Mouse (Mus musculus): ENCODE measurements around the gene Gm11032. TPM values are rescaled to one million over a fixed set of nuclear protein-coding genes. Genes with fewer than 3 reads are reported as not detected.
A peak's percentile ranks its signal among the peaks of the same experiment; 100 is the strongest.

The Gm11032 gene
- polyA plus RNA-seq, 1 experiment: not detected

DNA sequence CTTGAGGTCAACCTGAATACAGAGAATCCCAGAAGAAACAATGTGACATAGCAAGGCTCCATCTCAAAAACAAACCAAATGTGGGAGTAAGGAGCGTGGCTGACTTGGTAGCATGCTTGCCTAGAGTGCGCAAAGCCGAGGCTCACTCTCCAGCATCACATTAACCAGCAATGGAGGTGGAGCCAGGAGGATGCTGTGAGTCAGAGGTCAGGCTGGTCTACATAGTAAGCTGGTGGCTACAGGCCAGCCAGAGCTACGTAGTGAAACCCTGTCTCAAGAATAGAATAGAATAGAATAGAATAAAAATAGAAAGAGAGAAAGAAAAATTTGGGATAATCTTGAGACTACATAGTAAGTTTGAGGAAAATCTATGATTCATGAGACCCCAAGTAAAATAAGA lies 2.0 kb downstream of the Gm11032 start:
- no peak overlapping the region for H3K27ac ChIP-seq (ENCODE audit: insufficient read depth, low read length)
- no peak overlapping the region for H3K4me3 ChIP-seq (ENCODE audit: low read depth, low read length)
- no peaks in the 10 kb centered on the region for H3K4me1 ChIP-seq (ENCODE audit: control insufficient read depth, insufficient read depth, low read length)
- H3K36me3 ChIP-seq (ENCODE audit: control insufficient read depth, insufficient read depth, low read length, poor library complexity, severe bottlenecking): no peaks in the 10 kb centered on the region
- H3K27me3 ChIP-seq (ENCODE audit: control insufficient read depth, insufficient read depth, low read length, poor library complexity, severe bottlenecking): no peaks in the 10 kb centered on the region
- no peaks in the 10 kb centered on the region for H3K9me3 ChIP-seq (replicated peaks; ENCODE audit: control insufficient read depth, insufficient read depth, low read length, poor library complexity, severe bottlenecking)
- TF ChIP-seq CTCF (IDR thresholded peaks at IDR 0.05; ENCODE audit: low read depth, low read length) (no peak), POLR2A (IDR thresholded peaks at IDR 0.05; ENCODE audit: insufficient read depth, low read length) (no peak), EP300 (IDR thresholded peaks at IDR 0.05; ENCODE audit: insufficient read depth, low read depth, low read length) (no peak)
- H3K9ac ChIP-seq (ENCODE audit: low read depth, poor library complexity, severe bottlenecking): no peak overlapping the region

DNA sequence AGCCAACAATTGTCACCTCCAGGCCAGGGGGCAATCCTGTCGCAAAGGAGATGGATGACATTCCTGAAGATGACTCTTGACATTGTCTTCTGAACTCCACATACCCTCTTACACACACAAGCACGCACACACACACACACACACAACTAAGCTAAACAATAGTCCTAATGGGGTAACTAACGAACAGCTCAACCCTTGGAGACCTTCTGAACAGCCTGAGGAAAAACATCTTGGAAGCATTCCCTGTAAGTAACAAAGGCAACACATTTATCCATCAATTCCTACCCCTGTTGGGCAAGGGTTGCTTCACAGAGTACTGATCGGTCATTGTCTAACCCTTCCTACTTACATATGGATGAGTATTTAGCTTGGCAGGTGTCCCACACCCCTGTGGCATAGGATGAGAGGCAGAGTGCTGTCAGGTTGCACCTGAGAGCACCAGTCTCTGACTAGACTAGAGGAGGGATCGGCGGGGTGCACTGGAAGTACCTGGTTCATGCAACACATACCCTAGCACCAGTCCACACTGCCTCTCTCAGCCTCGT lies 2.6 kb downstream of the Gm11032 start:
- Histone ChIP-seq H3K9ac (ENCODE audit: low read depth, poor library complexity, severe bottlenecking) (no peak overlapping the region), H3K4me3 (ENCODE audit: low read depth, low read length) (peak overlapping the region; percentile 19), H3K4me1 (ENCODE audit: control insufficient read depth, insufficient read depth, low read length) (no peaks in the 10 kb centered on the region), H3K27ac (ENCODE audit: insufficient read depth, low read length) (no peak overlapping the region), H3K36me3 (ENCODE audit: control insufficient read depth, insufficient read depth, low read length, poor library complexity, severe bottlenecking) (no peaks in the 10 kb centered on the region), H3K9me3 (replicated peaks; ENCODE audit: control insufficient read depth, insufficient read depth, low read length, poor library complexity, severe bottlenecking) (no peaks in the 10 kb centered on the region), H3K27me3 (ENCODE audit: control insufficient read depth, insufficient read depth, low read length, poor library complexity, severe bottlenecking) (no peaks in the 10 kb centered on the region)
- TF ChIP-seq EP300 (IDR thresholded peaks at IDR 0.05; ENCODE audit: insufficient read depth, low read depth, low read length) (no peak), CTCF (IDR thresholded peaks at IDR 0.05; ENCODE audit: low read depth, low read length) (no peak), POLR2A (IDR thresholded peaks at IDR 0.05; ENCODE audit: insufficient read depth, low read length) (no peak)

DNA sequence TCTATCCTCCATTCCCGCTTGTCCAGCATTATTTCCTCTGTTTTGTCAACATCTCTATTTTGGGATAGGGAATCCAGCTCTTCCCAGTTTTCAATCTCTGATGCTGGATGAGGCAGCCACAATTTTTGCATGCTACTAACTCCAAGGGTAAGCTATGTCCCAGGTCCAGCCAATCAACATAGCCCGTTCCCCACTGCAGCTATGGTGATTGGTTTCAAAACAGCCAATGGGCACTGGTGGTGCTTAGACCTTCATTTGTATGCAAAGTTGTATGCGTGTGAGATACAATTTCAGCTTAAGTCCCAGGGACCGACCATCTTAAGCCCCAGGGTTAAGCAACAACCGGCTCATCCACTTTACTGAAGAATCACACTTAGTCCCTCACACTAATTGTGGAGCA lies 3.1 kb downstream of the Gm11032 start:
- Histone ChIP-seq H3K9me3 (replicated peaks; ENCODE audit: control insufficient read depth, insufficient read depth, low read length, poor library complexity, severe bottlenecking) (no peaks in the 10 kb centered on the region), H3K4me1 (ENCODE audit: control insufficient read depth, insufficient read depth, low read length) (no peaks in the 10 kb centered on the region), H3K4me3 (ENCODE audit: low read depth, low read length) (peak overlapping the region; percentile 19), H3K27ac (ENCODE audit: insufficient read depth, low read length) (peak overlapping the region; percentile 43; the same call in 1 of the 2 replicates), H3K9ac (ENCODE audit: low read depth, poor library complexity, severe bottlenecking) (no peak overlapping the region), H3K27me3 (ENCODE audit: control insufficient read depth, insufficient read depth, low read length, poor library complexity, severe bottlenecking) (no peaks in the 10 kb centered on the region), H3K36me3 (ENCODE audit: control insufficient read depth, insufficient read depth, low read length, poor library complexity, severe bottlenecking) (no peaks in the 10 kb centered on the region)
- TF ChIP-seq POLR2A (IDR thresholded peaks at IDR 0.05; ENCODE audit: insufficient read depth, low read length): peak; percentile 10
- TF ChIP-seq CTCF (IDR thresholded peaks at IDR 0.05; ENCODE audit: low read depth, low read length): no peak

DNA sequence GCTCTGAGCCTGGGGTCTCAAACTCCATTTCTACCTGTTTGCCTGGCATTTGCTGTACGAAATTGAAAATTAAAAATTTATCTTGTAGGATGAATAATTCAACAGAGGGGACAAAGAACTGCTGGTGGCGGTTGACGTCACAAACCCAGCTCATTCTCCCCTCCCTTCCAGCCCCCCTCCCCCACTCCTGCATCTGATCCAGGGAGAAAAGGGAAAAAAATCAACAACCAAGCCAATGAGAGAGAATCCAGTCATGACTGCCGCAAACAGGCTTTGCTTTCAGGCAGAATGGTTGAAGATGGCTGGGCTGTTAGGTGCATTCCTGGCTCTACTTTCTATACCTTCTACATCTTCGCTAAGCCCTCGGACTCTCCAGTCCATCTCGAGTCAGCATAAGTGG lies 6.1 kb downstream of the Gm11032 start:
- no peak overlapping the region for H3K4me3 ChIP-seq (ENCODE audit: low read depth, low read length)
- H3K9ac ChIP-seq (ENCODE audit: low read depth, poor library complexity, severe bottlenecking): no peak overlapping the region
- no peaks in the 10 kb centered on the region for H3K36me3 ChIP-seq (ENCODE audit: control insufficient read depth, insufficient read depth, low read length, poor library complexity, severe bottlenecking)
- H3K4me1 ChIP-seq (ENCODE audit: control insufficient read depth, insufficient read depth, low read length): peaks cover 6% of the 10 kb centered on the region
- no peaks in the 10 kb centered on the region; the same call in 1 of the 2 replicates for H3K27me3 ChIP-seq (ENCODE audit: control insufficient read depth, insufficient read depth, low read length, poor library complexity, severe bottlenecking)
- no peaks in the 10 kb centered on the region for H3K9me3 ChIP-seq (replicated peaks; ENCODE audit: control insufficient read depth, insufficient read depth, low read length, poor library complexity, severe bottlenecking)
- no peak for TF ChIP-seq CTCF (IDR thresholded peaks at IDR 0.05; ENCODE audit: low read depth, low read length)
- no peak for TF ChIP-seq POLR2A (IDR thresholded peaks at IDR 0.05; ENCODE audit: insufficient read depth, low read length)
- no peak overlapping the region for H3K27ac ChIP-seq (ENCODE audit: insufficient read depth, low read length)

DNA sequence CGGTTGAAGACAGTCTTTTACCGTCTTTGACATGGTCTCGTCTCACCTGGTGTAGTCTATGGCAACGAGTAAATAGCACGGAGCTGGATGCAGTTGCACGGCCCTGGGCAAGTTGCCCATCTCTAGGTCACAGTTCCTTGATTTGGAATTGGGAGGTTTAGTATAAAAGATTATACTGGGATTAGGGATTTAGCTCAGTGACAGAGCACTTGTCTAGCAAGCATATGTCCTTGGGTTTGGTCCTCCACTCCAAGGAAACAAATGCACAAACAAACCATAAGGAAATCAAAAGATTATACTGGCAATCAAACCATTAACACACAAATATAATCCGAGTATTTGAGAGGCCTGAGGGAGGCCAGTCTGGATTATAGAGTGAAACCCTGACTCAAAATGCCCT lies 7.8 kb downstream of the Gm11032 start:
- no peak for TF ChIP-seq CTCF (IDR thresholded peaks at IDR 0.05; ENCODE audit: low read depth, low read length)
- no peak for TF ChIP-seq EP300 (IDR thresholded peaks at IDR 0.05; ENCODE audit: insufficient read depth, low read depth, low read length)
- TF ChIP-seq POLR2A (IDR thresholded peaks at IDR 0.05; ENCODE audit: insufficient read depth, low read length): no peak
- no peaks in the 10 kb centered on the region for H3K36me3 ChIP-seq (ENCODE audit: control insufficient read depth, insufficient read depth, low read length, poor library complexity, severe bottlenecking)
- no peak overlapping the region for H3K9ac ChIP-seq (ENCODE audit: low read depth, poor library complexity, severe bottlenecking)
- H3K27me3 ChIP-seq (ENCODE audit: control insufficient read depth, insufficient read depth, low read length, poor library complexity, severe bottlenecking): no peaks in the 10 kb centered on the region; the same call in 1 of the 2 replicates
- H3K9me3 ChIP-seq (replicated peaks; ENCODE audit: control insufficient read depth, insufficient read depth, low read length, poor library complexity, severe bottlenecking): no peaks in the 10 kb centered on the region
- H3K4me3 ChIP-seq (ENCODE audit: low read depth, low read length): no peak overlapping the region
- peaks cover 6% of the 10 kb centered on the region for H3K4me1 ChIP-seq (ENCODE audit: control insufficient read depth, insufficient read depth, low read length)
- H3K27ac ChIP-seq (ENCODE audit: insufficient read depth, low read length): no peak overlapping the region

DNA sequence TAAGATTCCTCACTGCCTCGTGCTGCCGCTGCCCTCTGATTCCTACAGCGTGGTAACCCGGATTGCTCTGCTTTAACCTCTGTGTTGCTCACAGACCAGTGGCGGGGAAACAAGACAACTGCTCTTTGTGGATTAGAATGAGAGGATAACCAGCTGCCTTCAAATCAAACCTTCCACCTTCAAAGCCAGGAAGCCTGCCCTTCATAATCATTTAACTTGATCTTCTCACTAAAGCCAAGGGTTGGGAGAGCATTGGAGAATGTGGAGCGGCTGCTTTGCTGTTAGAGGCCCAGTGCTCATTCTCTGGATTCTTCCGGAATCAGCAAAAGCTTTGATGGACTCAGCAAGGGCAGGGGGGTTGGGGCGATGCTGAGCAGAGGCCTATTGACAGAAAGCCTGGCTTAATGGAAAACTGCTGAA lies 10.0 kb downstream of the Gm11032 start:
- no peak overlapping the region for H3K27ac ChIP-seq (ENCODE audit: insufficient read depth, low read length)
- no peaks in the 10 kb centered on the region; the same call in 1 of the 2 replicates for H3K27me3 ChIP-seq (ENCODE audit: control insufficient read depth, insufficient read depth, low read length, poor library complexity, severe bottlenecking)
- peak overlapping the region; percentile 21; the same call in 1 of the 2 replicates for H3K9ac ChIP-seq (ENCODE audit: low read depth, poor library complexity, severe bottlenecking)
- no peaks in the 10 kb centered on the region for H3K36me3 ChIP-seq (ENCODE audit: control insufficient read depth, insufficient read depth, low read length, poor library complexity, severe bottlenecking)
- no peaks in the 10 kb centered on the region for H3K9me3 ChIP-seq (replicated peaks; ENCODE audit: control insufficient read depth, insufficient read depth, low read length, poor library complexity, severe bottlenecking)
- no peak overlapping the region for H3K4me3 ChIP-seq (ENCODE audit: low read depth, low read length)
- H3K4me1 ChIP-seq (ENCODE audit: control insufficient read depth, insufficient read depth, low read length): peaks cover 6% of the 10 kb centered on the region
- no peak for TF ChIP-seq POLR2A (IDR thresholded peaks at IDR 0.05; ENCODE audit: insufficient read depth, low read length)
- TF ChIP-seq CTCF (IDR thresholded peaks at IDR 0.05; ENCODE audit: low read depth, low read length): no peak
- no peak for TF ChIP-seq EP300 (IDR thresholded peaks at IDR 0.05; ENCODE audit: insufficient read depth, low read depth, low read length)
